Mouse (Mus musculus): Measurements from ENCODE around the gene Dennd1a. TPM values are rescaled to one million over a fixed set of nuclear protein-coding genes. Genes with fewer than 3 reads are reported as not detected.

The Dennd1a gene
- polyA plus RNA-seq, 1 experiment: 7.7 TPM

GRCm38 (mm10) chr2:38013839-38014365 is 273.3 kb downstream of the Dennd1a start:
- TF ChIP-seq FOSL1 (IDR thresholded peaks at IDR 0.05; ENCODE audit: insufficient read depth, low read length, poor library complexity, severe bottlenecking): no peak
- no peak for TF ChIP-seq CTCF (IDR thresholded peaks at IDR 0.05; ENCODE audit: control insufficient read depth, insufficient read depth, insufficient read length)
- no peak for TF ChIP-seq USF1 (IDR thresholded peaks at IDR 0.05; ENCODE audit: low read depth)
- no peak for TF ChIP-seq MAX (IDR thresholded peaks at IDR 0.05)
- TF ChIP-seq MYOD1 (IDR thresholded peaks at IDR 0.05; ENCODE audit: control insufficient read depth, insufficient read length, low read depth): no peak
- no peak for TF ChIP-seq CEBPB (IDR thresholded peaks at IDR 0.05; ENCODE audit: low read depth)
- no peak for TF ChIP-seq MYOG (IDR thresholded peaks at IDR 0.05; ENCODE audit: control insufficient read depth, extremely low read depth, insufficient read length)
- no peaks in the 10 kb centered on the region for H3K36me3 ChIP-seq (ENCODE audit: control insufficient read depth, insufficient read depth)
- no peaks in the 10 kb centered on the region for H3K79me2 ChIP-seq (ENCODE audit: control insufficient read depth, insufficient read depth)
- H3K79me3 ChIP-seq (ENCODE audit: low read depth): no peaks in the 10 kb centered on the region
- H3K27me3 ChIP-seq (ENCODE audit: control insufficient read depth, insufficient read depth, insufficient read length): no peaks in the 10 kb centered on the region
- H3ac ChIP-seq (ENCODE audit: control insufficient read depth, insufficient read length, low read depth): no peak overlapping the region
- no peak overlapping the region for H3K4me3 ChIP-seq (ENCODE audit: insufficient read depth, poor library complexity, severe bottlenecking)

GRCm38 (mm10) chr2:38007238-38007637 is 280.0 kb downstream of the Dennd1a start:
- H3K27me3 ChIP-seq (ENCODE audit: control insufficient read depth, insufficient read depth, insufficient read length): no peaks in the 10 kb centered on the region
- H3K79me2 ChIP-seq (ENCODE audit: control insufficient read depth, insufficient read depth): no peaks in the 10 kb centered on the region
- no peak overlapping the region for H3K4me3 ChIP-seq (ENCODE audit: insufficient read depth, poor library complexity, severe bottlenecking)
- H3K36me3 ChIP-seq (ENCODE audit: control insufficient read depth, insufficient read depth): no peaks in the 10 kb centered on the region
- H3K79me3 ChIP-seq (ENCODE audit: low read depth): no peaks in the 10 kb centered on the region
- TF ChIP-seq CTCF (IDR thresholded peaks at IDR 0.05; ENCODE audit: control insufficient read depth, insufficient read depth, insufficient read length): no peak
- no peak for TF ChIP-seq CEBPB (IDR thresholded peaks at IDR 0.05; ENCODE audit: low read depth)
- TF ChIP-seq FOSL1 (IDR thresholded peaks at IDR 0.05; ENCODE audit: insufficient read depth, low read length, poor library complexity, severe bottlenecking): no peak
- no peak for TF ChIP-seq MAX (IDR thresholded peaks at IDR 0.05)
- TF ChIP-seq USF1 (IDR thresholded peaks at IDR 0.05; ENCODE audit: low read depth): no peak
- TF ChIP-seq MYOG (IDR thresholded peaks at IDR 0.05; ENCODE audit: control insufficient read depth, extremely low read depth, insufficient read length): no peak
- TF ChIP-seq MYOD1 (IDR thresholded peaks at IDR 0.05; ENCODE audit: control insufficient read depth, insufficient read length, low read depth): no peak
- H3ac ChIP-seq (ENCODE audit: control insufficient read depth, insufficient read length, low read depth): no peak overlapping the region

GRCm38 (mm10) chr2:38003183-38003680 is 284.0 kb downstream of the Dennd1a start:
- Histone ChIP-seq H3K27me3 (ENCODE audit: control insufficient read depth, insufficient read depth, insufficient read length) (no peaks in the 10 kb centered on the region), H3K79me3 (ENCODE audit: low read depth) (no peaks in the 10 kb centered on the region), H3ac (ENCODE audit: control insufficient read depth, insufficient read length, low read depth) (no peak overlapping the region), H3K4me3 (ENCODE audit: insufficient read depth, poor library complexity, severe bottlenecking) (no peak overlapping the region), H3K79me2 (ENCODE audit: control insufficient read depth, insufficient read depth) (no peaks in the 10 kb centered on the region), H3K36me3 (ENCODE audit: control insufficient read depth, insufficient read depth) (no peaks in the 10 kb centered on the region)
- TF ChIP-seq USF1 (IDR thresholded peaks at IDR 0.05; ENCODE audit: low read depth) (no peak), MAX (IDR thresholded peaks at IDR 0.05) (no peak), MYOD1 (IDR thresholded peaks at IDR 0.05; ENCODE audit: control insufficient read depth, insufficient read length, low read depth) (no peak), MYOG (IDR thresholded peaks at IDR 0.05; ENCODE audit: control insufficient read depth, extremely low read depth, insufficient read length) (no peak)

GRCm38 (mm10) chr2:38001004-38001403 is 286.2 kb downstream of the Dennd1a start:
- no peak for TF ChIP-seq MYOD1 (IDR thresholded peaks at IDR 0.05; ENCODE audit: control insufficient read depth, insufficient read length, low read depth)
- no peak for TF ChIP-seq MYOG (IDR thresholded peaks at IDR 0.05; ENCODE audit: control insufficient read depth, extremely low read depth, insufficient read length)
- no peak for TF ChIP-seq USF1 (IDR thresholded peaks at IDR 0.05; ENCODE audit: low read depth)
- TF ChIP-seq FOSL1 (IDR thresholded peaks at IDR 0.05; ENCODE audit: insufficient read depth, low read length, poor library complexity, severe bottlenecking): no peak
- no peak for TF ChIP-seq CEBPB (IDR thresholded peaks at IDR 0.05; ENCODE audit: low read depth)
- no peak for TF ChIP-seq MAX (IDR thresholded peaks at IDR 0.05)
- no peak for TF ChIP-seq CTCF (IDR thresholded peaks at IDR 0.05; ENCODE audit: control insufficient read depth, insufficient read depth, insufficient read length)
- Histone ChIP-seq H3K79me2 (ENCODE audit: control insufficient read depth, insufficient read depth) (no peaks in the 10 kb centered on the region), H3K36me3 (ENCODE audit: control insufficient read depth, insufficient read depth) (no peaks in the 10 kb centered on the region), H3K27me3 (ENCODE audit: control insufficient read depth, insufficient read depth, insufficient read length) (no peaks in the 10 kb centered on the region), H3K79me3 (ENCODE audit: low read depth) (no peaks in the 10 kb centered on the region), H3ac (ENCODE audit: control insufficient read depth, insufficient read length, low read depth) (no peak overlapping the region), H3K4me3 (ENCODE audit: insufficient read depth, poor library complexity, severe bottlenecking) (no peak overlapping the region)

GRCm38 (mm10) chr2:37997966-37998365 is 289.2 kb downstream of the Dennd1a start:
- no peaks in the 10 kb centered on the region for H3K27me3 ChIP-seq (ENCODE audit: control insufficient read depth, insufficient read depth, insufficient read length)
- TF ChIP-seq MYOD1 (IDR thresholded peaks at IDR 0.05; ENCODE audit: control insufficient read depth, insufficient read length, low read depth) (no peak), MAX (IDR thresholded peaks at IDR 0.05) (no peak), CTCF (IDR thresholded peaks at IDR 0.05; ENCODE audit: control insufficient read depth, insufficient read depth, insufficient read length) (no peak), CEBPB (IDR thresholded peaks at IDR 0.05; ENCODE audit: low read depth) (no peak), FOSL1 (IDR thresholded peaks at IDR 0.05; ENCODE audit: insufficient read depth, low read length, poor library complexity, severe bottlenecking) (no peak), MYOG (IDR thresholded peaks at IDR 0.05; ENCODE audit: control insufficient read depth, extremely low read depth, insufficient read length) (no peak), USF1 (IDR thresholded peaks at IDR 0.05; ENCODE audit: low read depth) (no peak)
- no peak overlapping the region for H3ac ChIP-seq (ENCODE audit: control insufficient read depth, insufficient read length, low read depth)
- H3K79me3 ChIP-seq (ENCODE audit: low read depth): no peaks in the 10 kb centered on the region
- no peak overlapping the region for H3K4me3 ChIP-seq (ENCODE audit: insufficient read depth, poor library complexity, severe bottlenecking)
- H3K36me3 ChIP-seq (ENCODE audit: control insufficient read depth, insufficient read depth): no peaks in the 10 kb centered on the region
- H3K79me2 ChIP-seq (ENCODE audit: control insufficient read depth, insufficient read depth): no peaks in the 10 kb centered on the region

- Histone ChIP-seq H3K27me3 (ENCODE audit: control insufficient read depth, insufficient read depth, insufficient read length) (no peaks in the 10 kb centered on the region), H3ac (ENCODE audit: control insufficient read depth, insufficient read length, low read depth) (no peak overlapping the region), H3K36me3 (ENCODE audit: control insufficient read depth, insufficient read depth) (no peaks in the 10 kb centered on the region), H3K79me2 (ENCODE audit: control insufficient read depth, insufficient read depth) (no peaks in the 10 kb centered on the region), H3K4me3 (ENCODE audit: insufficient read depth, poor library complexity, severe bottlenecking) (no peak overlapping the region), H3K79me3 (ENCODE audit: low read depth) (no peaks in the 10 kb centered on the region)
- no peak for TF ChIP-seq MAX (IDR thresholded peaks at IDR 0.05)
- no peak for TF ChIP-seq MYOG (IDR thresholded peaks at IDR 0.05; ENCODE audit: control insufficient read depth, extremely low read depth, insufficient read length)
- TF ChIP-seq CEBPB (IDR thresholded peaks at IDR 0.05; ENCODE audit: low read depth): no peak
- no peak for TF ChIP-seq FOSL1 (IDR thresholded peaks at IDR 0.05; ENCODE audit: insufficient read depth, low read length, poor library complexity, severe bottlenecking)
- no peak for TF ChIP-seq USF1 (IDR thresholded peaks at IDR 0.05; ENCODE audit: low read depth)
- TF ChIP-seq MYOD1 (IDR thresholded peaks at IDR 0.05; ENCODE audit: control insufficient read depth, insufficient read length, low read depth): no peak
- TF ChIP-seq CTCF (IDR thresholded peaks at IDR 0.05; ENCODE audit: control insufficient read depth, insufficient read depth, insufficient read length): no peak
Measured at GRCm38 (mm10) chr2:37989091-37989490, 298.1 kb downstream of the Dennd1a start.

All from C2C12 (cell line).